Mouse (Mus musculus): Measurements from ENCODE around the gene Gjd3. TPM values are rescaled to one million over a fixed set of nuclear protein-coding genes. Genes with fewer than 3 reads are reported as not detected.
A peak's percentile ranks its signal among the peaks of the same experiment; 100 is the strongest.

Gjd3 gene
- polyA plus RNA-seq, 1 experiment = 0.05 TPM

GRCm38 (mm10) chr11:98960313-98960906, 22.4 kb downstream of the Gjd3 start:
- no peak for TF ChIP-seq MAX (IDR thresholded peaks at IDR 0.05; ENCODE audit: low read depth)
- peak; percentile 41 for TF ChIP-seq POLR2AphosphoS2 (IDR thresholded peaks at IDR 0.05; ENCODE audit: insufficient read length, low read depth)
- no peak for TF ChIP-seq MYOG (IDR thresholded peaks at IDR 0.05; ENCODE audit: control insufficient read depth in 1 of 3, insufficient read depth in 1 of 3, insufficient read length in 2 of 3, low read depth in 2 of 3)
- H3K4me2 ChIP-seq (ENCODE audit: low read depth) = peak overlapping the region; percentile 94
- no peaks in the 10 kb centered on the region for H3K27me3 ChIP-seq (ENCODE audit: control insufficient read depth, insufficient read depth, insufficient read length)
- H3K36me3 ChIP-seq (ENCODE audit: control insufficient read depth, insufficient read depth) = no peaks in the 10 kb centered on the region
- H3K4me3 ChIP-seq = peak overlapping the region; percentile 72
- H3K79me2 ChIP-seq (ENCODE audit: control insufficient read depth, insufficient read depth) = peaks cover 60% of the 10 kb centered on the region
- peak overlapping the region; percentile 24 for H3ac ChIP-seq (ENCODE audit: control insufficient read depth, insufficient read length)

GRCm38 (mm10) chr11:98959437-98960312, 23.1 kb downstream of the Gjd3 start:
- H3K36me3 ChIP-seq (ENCODE audit: control insufficient read depth, insufficient read depth) = no peaks in the 10 kb centered on the region
- peak overlapping the region; percentile 94 for H3K4me2 ChIP-seq (ENCODE audit: low read depth)
- H3K79me2 ChIP-seq (ENCODE audit: control insufficient read depth, insufficient read depth) = peaks cover 59% of the 10 kb centered on the region
- no peaks in the 10 kb centered on the region for H3K27me3 ChIP-seq (ENCODE audit: control insufficient read depth, insufficient read depth, insufficient read length)
- peak overlapping the region; percentile 72 for H3K4me3 ChIP-seq
- no peak for TF ChIP-seq MAX (IDR thresholded peaks at IDR 0.05; ENCODE audit: low read depth)
- TF ChIP-seq TCF12 (IDR thresholded peaks at IDR 0.05; ENCODE audit: insufficient read depth, poor library complexity, severe bottlenecking) = no peak
- TF ChIP-seq TCF3 (IDR thresholded peaks at IDR 0.05; ENCODE audit: insufficient read length, low read depth) = no peak
- TF ChIP-seq USF1 (IDR thresholded peaks at IDR 0.05; ENCODE audit: low read depth) = no peak
- TF ChIP-seq E2F4 (IDR thresholded peaks at IDR 0.05; ENCODE audit: insufficient read depth) = no peak
- TF ChIP-seq SRF (IDR thresholded peaks at IDR 0.05; ENCODE audit: control insufficient read depth, insufficient read length, low read depth) = no peak
- TF ChIP-seq CEBPB (IDR thresholded peaks at IDR 0.05; ENCODE audit: insufficient read depth, poor library complexity, severe bottlenecking) = no peak
- TF ChIP-seq MYOD1 (IDR thresholded peaks at IDR 0.05; ENCODE audit: control insufficient read depth in 1 of 3, insufficient read length in 2 of 3, low read depth in 2 of 3) = peak in 1 of 3 experiments; percentile 24
- TF ChIP-seq REST (IDR thresholded peaks at IDR 0.05; ENCODE audit: insufficient read depth, insufficient read length) = no peak
- peak; percentile 89 for TF ChIP-seq POLR2A (IDR thresholded peaks at IDR 0.05; ENCODE audit: insufficient read length, low read depth)
- TF ChIP-seq MYOG (IDR thresholded peaks at IDR 0.05; ENCODE audit: control insufficient read depth in 1 of 3, insufficient read depth in 1 of 3, insufficient read length in 2 of 3, low read depth in 2 of 3) = no peak
- TF ChIP-seq POLR2AphosphoS2 (IDR thresholded peaks at IDR 0.05; ENCODE audit: insufficient read length, low read depth) = peak; percentile 91
- H3ac ChIP-seq (ENCODE audit: control insufficient read depth, insufficient read length) = peak overlapping the region; percentile 24

GRCm38 (mm10) chr11:98956340-98956739, 26.5 kb downstream of the Gjd3 start:
- peaks cover 68% of the 10 kb centered on the region for H3K79me2 ChIP-seq (ENCODE audit: control insufficient read depth, insufficient read depth)
- no peak overlapping the region for H3K4me3 ChIP-seq
- no peak overlapping the region for H3K4me2 ChIP-seq (ENCODE audit: low read depth)
- H3K27me3 ChIP-seq (ENCODE audit: control insufficient read depth, insufficient read depth, insufficient read length) = no peaks in the 10 kb centered on the region
- TF ChIP-seq MYOG (IDR thresholded peaks at IDR 0.05; ENCODE audit: control insufficient read depth in 1 of 3, insufficient read depth in 1 of 3, insufficient read length in 2 of 3, low read depth in 2 of 3) (no peak), POLR2AphosphoS2 (IDR thresholded peaks at IDR 0.05; ENCODE audit: insufficient read length, low read depth) (no peak), E2F4 (IDR thresholded peaks at IDR 0.05; ENCODE audit: insufficient read depth) (no peak), SRF (IDR thresholded peaks at IDR 0.05; ENCODE audit: control insufficient read depth, insufficient read length, low read depth) (no peak), MAX (IDR thresholded peaks at IDR 0.05; ENCODE audit: low read depth) (no peak), TCF12 (IDR thresholded peaks at IDR 0.05; ENCODE audit: insufficient read depth, poor library complexity, severe bottlenecking) (no peak), REST (IDR thresholded peaks at IDR 0.05; ENCODE audit: insufficient read depth, insufficient read length) (no peak), USF1 (IDR thresholded peaks at IDR 0.05; ENCODE audit: low read depth) (no peak), POLR2A (IDR thresholded peaks at IDR 0.05; ENCODE audit: insufficient read length, low read depth) (no peak)
- H3ac ChIP-seq (ENCODE audit: control insufficient read depth, insufficient read length) = no peak overlapping the region
- H3K36me3 ChIP-seq (ENCODE audit: control insufficient read depth, insufficient read depth) = no peaks in the 10 kb centered on the region

GRCm38 (mm10) chr11:98955707-98956235, 27.0 kb downstream of the Gjd3 start:
- H3K4me2 ChIP-seq (ENCODE audit: low read depth) = no peak overlapping the region
- H3K27me3 ChIP-seq (ENCODE audit: control insufficient read depth, insufficient read depth, insufficient read length) = no peaks in the 10 kb centered on the region
- no peaks in the 10 kb centered on the region for H3K36me3 ChIP-seq (ENCODE audit: control insufficient read depth, insufficient read depth)
- no peak overlapping the region for H3K4me3 ChIP-seq
- TF ChIP-seq CEBPB (IDR thresholded peaks at IDR 0.05; ENCODE audit: insufficient read depth, poor library complexity, severe bottlenecking) = no peak
- TF ChIP-seq MYOD1 (IDR thresholded peaks at IDR 0.05; ENCODE audit: control insufficient read depth in 1 of 3, insufficient read length in 2 of 3, low read depth in 2 of 3) = no peak
- TF ChIP-seq E2F4 (IDR thresholded peaks at IDR 0.05; ENCODE audit: insufficient read depth) = no peak
- TF ChIP-seq POLR2AphosphoS2 (IDR thresholded peaks at IDR 0.05; ENCODE audit: insufficient read length, low read depth) = no peak
- TF ChIP-seq MYOG (IDR thresholded peaks at IDR 0.05; ENCODE audit: control insufficient read depth in 1 of 3, insufficient read depth in 1 of 3, insufficient read length in 2 of 3, low read depth in 2 of 3) = no peak
- no peak for TF ChIP-seq TCF12 (IDR thresholded peaks at IDR 0.05; ENCODE audit: insufficient read depth, poor library complexity, severe bottlenecking)
- no peak for TF ChIP-seq REST (IDR thresholded peaks at IDR 0.05; ENCODE audit: insufficient read depth, insufficient read length)
- TF ChIP-seq MAX (IDR thresholded peaks at IDR 0.05; ENCODE audit: low read depth) = no peak
- TF ChIP-seq SRF (IDR thresholded peaks at IDR 0.05; ENCODE audit: control insufficient read depth, insufficient read length, low read depth) = no peak
- no peak for TF ChIP-seq POLR2A (IDR thresholded peaks at IDR 0.05; ENCODE audit: insufficient read length, low read depth)
- no peak for TF ChIP-seq TCF3 (IDR thresholded peaks at IDR 0.05; ENCODE audit: insufficient read length, low read depth)
- TF ChIP-seq USF1 (IDR thresholded peaks at IDR 0.05; ENCODE audit: low read depth) = no peak
- H3K79me2 ChIP-seq (ENCODE audit: control insufficient read depth, insufficient read depth) = peaks cover 62% of the 10 kb centered on the region
- no peak overlapping the region for H3ac ChIP-seq (ENCODE audit: control insufficient read depth, insufficient read length)

All from myocyte (in vitro differentiated cells).